8 mouse cellular contexts compared by ENCODE assay signal in the genomic region with DNA sequence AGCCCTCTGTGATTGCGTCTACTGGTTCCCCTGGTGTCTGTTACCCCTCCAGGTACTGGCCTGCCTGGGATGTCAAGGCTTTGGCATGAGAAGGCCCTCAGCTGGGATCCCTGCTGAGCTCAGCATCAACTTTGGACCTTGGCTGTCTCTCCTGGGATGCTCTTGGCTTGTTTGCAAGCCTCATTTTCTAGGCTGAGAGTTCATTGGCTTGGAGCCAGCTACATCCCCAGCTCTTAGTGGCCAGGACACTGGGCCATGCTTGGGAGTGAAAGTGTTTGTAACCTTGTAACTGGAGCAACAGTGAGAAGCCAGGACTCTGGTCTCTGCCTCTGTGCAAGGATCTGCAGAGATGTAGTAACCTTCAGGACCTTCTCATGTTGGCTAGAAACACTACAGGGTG.
DNase-seq lines count a peak whose midpoint lies in the region; ATAC-seq lines count a peak whose summit lies in the region.

No protein-coding gene starts in this region.

- no peaks in the 10 kb centered on the region for H3K36me3 ChIP-seq in heart, embryonic 12.5 days
- H3K36me3 ChIP-seq in forebrain, embryonic 16.5 days (ENCODE audit: control insufficient read depth, insufficient read depth): no peaks in the 10 kb centered on the region

- no peak for ATAC-seq in heart, embryonic 12.5 days (ENCODE audit: insufficient number of reproducible peaks, low FRiP score)
- ATAC-seq in CD4-positive, CD25-positive, alpha-beta regulatory T cell, adult 4 months: no peak
- no peak for ATAC-seq in forebrain, embryonic 16.5 days

- H3K4me1 ChIP-seq in heart, embryonic 12.5 days (replicated peaks): peaks cover 9% of the 10 kb centered on the region; the same call in 1 of the 2 replicates
- H3K4me1 ChIP-seq in forebrain, embryonic 16.5 days (replicated peaks; ENCODE audit: control insufficient read depth, insufficient read depth, low read length): peaks cover 23% of the 10 kb centered on the region

- no peak overlapping the region for H3K27ac ChIP-seq in heart, embryonic 12.5 days (ENCODE audit: poor library complexity, severe bottlenecking)
- no peak overlapping the region for H3K27ac ChIP-seq in forebrain, embryonic 16.5 days (ENCODE audit: low read length)

- H3K27me3 ChIP-seq in heart, embryonic 12.5 days (replicated peaks): no peaks in the 10 kb centered on the region
- H3K27me3 ChIP-seq in forebrain, embryonic 16.5 days (replicated peaks; ENCODE audit: control insufficient read depth, insufficient read depth, low read length): no peaks in the 10 kb centered on the region

- H3K4me2 ChIP-seq in heart, embryonic 12.5 days: no peak overlapping the region
- H3K4me2 ChIP-seq in forebrain, embryonic 16.5 days (ENCODE audit: low read length): no peak overlapping the region

- WGBS in heart, embryonic 12.5 days: 78% methylated on average over 1 of the region's 1 CpGs
- WGBS in forebrain, embryonic 16.5 days: 79% methylated on average over 1 of the region's 1 CpGs

- H3K9me3 ChIP-seq in heart, embryonic 12.5 days (replicated peaks): no peaks in the 10 kb centered on the region
- no peaks in the 10 kb centered on the region for H3K9me3 ChIP-seq in forebrain, embryonic 16.5 days (ENCODE audit: control insufficient read depth, low read length)

- H3K9ac ChIP-seq in heart, embryonic 12.5 days: no peak overlapping the region
- H3K9ac ChIP-seq in forebrain, embryonic 16.5 days (replicated peaks; ENCODE audit: low read depth, low read length): no peak overlapping the region

- no peak overlapping the region for H3K4me3 ChIP-seq in heart, embryonic 12.5 days
- H3K4me3 ChIP-seq in forebrain, embryonic 16.5 days (replicated peaks; ENCODE audit: low read length): no peak overlapping the region

- peak; percentile 93 for DNase-seq in heart, adult 11 months
- DNase-seq in Muller cell, postnatal 12 days (ENCODE audit: inconsistent ontology term): peak; percentile 59
- DNase-seq in gastrocnemius, adult 18-20 months (ENCODE audit: low spot score): peak; percentile 61
- DNase-seq in kidney, postnatal 14 days: peak; percentile 90
- DNase-seq in spleen, postnatal 36 days (ENCODE audit: low spot score in 2 of 2): no peak

Comparison
In these comparisons a context has a peak if more than half of its experiments do, and no peak if none do; other contexts are left out.
1. DNase-seq: peak in heart, adult 11 months (single experiment), Muller cell, postnatal 12 days (single experiment), gastrocnemius, adult 18-20 months (single experiment) and kidney, postnatal 14 days (single experiment); none in spleen, postnatal 36 days (0 of 2).